Mouse (Mus musculus) brown adipose tissue, adult 24 weeks (tissue): Measurements from ENCODE around the gene Cyb561a3. TPM values are rescaled to one million over a fixed set of nuclear protein-coding genes. Genes with fewer than 3 reads are reported as not detected.

Experiments
- H3K27ac ChIP-seq: fragments of 200-500 bp; replicated peaks from 2 replicates; pipeline ENCODE4 v1.5.1; 2012; ENCODE audit warnings: low read depth, mild to moderate bottlenecking, low read length
- H3K4me1 ChIP-seq: fragments of 200-500 bp; 2 replicates; pipeline ENCODE4 v1.6.1; 2012; ENCODE audit warnings: low read length, mixed read lengths; ENCODE audit not compliant: control insufficient read depth, insufficient read depth, insufficient read length
- H3K4me3 ChIP-seq: fragments of 200-500 bp; 2 replicates; pipeline ENCODE4 v1.5.1; 2012; ENCODE audit warnings: low read depth, mild to moderate bottlenecking, low read length, moderate library complexity; ENCODE audit not compliant: insufficient read depth
- polyA plus RNA-seq: library from polyadenylated mRNA; stranded (reverse); fragments of >200 nt; gene quantifications from 2 replicates; pipeline ENCODE4 v1.2.4, GENCODE M21; 2012; ENCODE audit not compliant: missing spikeins, insufficient read depth, insufficient read length

Cyb561a3 gene
- polyA plus RNA-seq, 1 experiment: 7.2 TPM

DNA sequence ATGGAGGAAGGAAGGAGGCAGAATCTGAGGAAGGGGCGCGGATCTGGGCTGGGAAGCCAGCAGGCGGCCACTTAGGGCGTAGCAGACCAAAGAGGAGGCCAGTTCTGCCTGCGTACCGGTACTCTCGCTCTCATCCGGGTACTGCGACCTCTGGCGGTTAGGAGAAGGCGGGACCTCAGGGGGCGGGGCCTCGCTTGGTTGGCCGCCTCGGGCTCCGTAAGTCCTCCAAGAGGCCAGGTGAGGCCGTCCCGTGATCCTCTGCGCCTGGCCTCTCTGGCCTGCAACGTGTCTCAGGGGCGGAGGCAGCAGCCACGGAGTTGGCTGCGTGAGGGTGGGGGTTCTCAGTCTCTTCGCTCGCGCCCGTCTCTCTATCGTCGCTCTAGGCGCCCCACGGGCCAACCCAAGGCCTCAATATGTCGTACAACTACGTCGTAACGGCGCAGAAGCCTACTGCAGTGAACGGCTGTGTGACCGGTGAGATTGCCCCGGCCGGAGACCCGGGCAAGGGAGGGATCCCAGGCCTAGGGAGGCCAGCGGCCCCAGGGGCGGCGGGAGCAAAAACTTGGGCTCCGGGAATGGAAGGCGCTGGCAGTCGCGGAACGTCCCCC is 28.4 kb downstream of the Cyb561a3 start, which contains the start of the genes Ddb1 and Tkfc:
TSS of gene Ddb1 (plus strand) at position 35 of the 608 bp plus-strand sequence.
TSS of gene Tkfc (minus strand) at position 362 of the 608 bp plus-strand sequence.
- peak within 1 kb of the TSS; percentile 84 for H3K27ac ChIP-seq
- H3K4me3 ChIP-seq: peak within 1 kb of the TSS; percentile 96
- no peaks in the 10 kb centered on the region; the same call in 1 of the 2 replicates for H3K4me1 ChIP-seq

DNA sequence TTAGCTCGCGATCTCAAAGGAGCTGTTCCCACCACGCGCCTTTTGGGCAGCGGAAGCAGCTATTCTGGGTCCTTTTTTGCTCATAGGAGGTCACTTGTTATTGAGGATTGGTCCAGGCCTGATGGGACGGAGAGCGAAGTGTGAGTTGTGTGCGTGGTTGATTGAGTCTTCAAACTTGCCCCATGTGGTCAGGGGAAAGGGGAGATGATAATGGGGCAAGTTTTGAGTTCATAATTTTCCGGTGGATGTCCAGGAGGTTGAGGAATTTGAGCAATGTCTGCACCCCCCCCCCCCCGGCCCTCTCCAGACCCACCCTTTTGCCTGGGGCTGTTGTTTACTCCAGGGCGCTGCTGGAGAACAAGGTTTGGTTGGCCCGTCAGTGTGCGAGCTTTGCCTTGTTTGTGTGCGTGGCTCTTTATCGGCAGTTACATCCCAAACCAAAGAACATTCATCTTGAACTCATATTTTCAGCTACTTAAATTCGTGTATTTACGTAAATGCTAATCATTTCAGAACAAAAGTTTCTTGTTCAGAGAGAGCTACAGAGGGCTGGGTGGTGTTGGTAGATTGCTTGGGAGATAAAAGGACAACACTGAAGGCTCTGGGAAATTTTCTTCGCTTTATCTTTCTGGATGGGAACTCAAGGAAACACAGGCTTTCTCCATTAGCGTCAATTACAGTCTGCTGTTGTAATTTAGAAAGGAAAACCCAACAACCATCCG is 29.1 kb downstream of the Cyb561a3 start:
- Histone ChIP-seq H3K4me1 (no peaks in the 10 kb centered on the region; the same call in 1 of the 2 replicates), H3K4me3 (peak overlapping the region; percentile 96), H3K27ac (peak overlapping the region; percentile 75)

DNA sequence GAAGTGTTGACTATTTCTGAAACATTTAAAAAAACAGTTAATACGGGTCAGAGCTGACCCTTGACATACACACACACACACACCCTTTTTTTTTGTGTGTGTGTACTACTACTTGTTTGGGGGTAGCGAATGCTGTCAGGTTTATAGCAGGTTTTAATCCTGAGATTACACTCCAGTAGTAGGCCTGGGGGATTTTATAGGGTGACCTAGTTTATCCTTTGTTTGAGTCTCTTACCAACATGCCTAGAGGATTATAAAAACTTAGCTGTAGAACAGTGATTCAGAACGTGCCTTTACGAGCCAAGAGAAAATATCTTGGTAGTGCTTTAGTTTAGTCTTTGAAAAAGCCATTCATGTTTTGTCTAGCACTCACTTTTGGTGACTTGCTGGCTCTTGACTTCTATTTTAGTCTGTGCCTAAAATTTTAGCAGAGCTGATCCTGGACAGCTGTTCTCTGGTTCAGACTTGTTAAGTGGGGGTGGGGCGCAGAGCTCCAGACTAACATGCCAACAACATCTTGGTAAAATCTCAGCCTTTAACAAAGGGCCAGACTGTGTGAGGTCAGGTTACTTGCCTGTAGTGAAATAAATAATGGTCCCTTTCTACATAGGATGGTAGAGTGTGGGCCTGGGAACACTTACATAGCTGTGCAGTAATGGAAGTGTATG is 31.7 kb downstream of the Cyb561a3 start:
- Histone ChIP-seq H3K27ac (no peak overlapping the region), H3K4me3 (no peak overlapping the region), H3K4me1 (no peaks in the 10 kb centered on the region)

DNA sequence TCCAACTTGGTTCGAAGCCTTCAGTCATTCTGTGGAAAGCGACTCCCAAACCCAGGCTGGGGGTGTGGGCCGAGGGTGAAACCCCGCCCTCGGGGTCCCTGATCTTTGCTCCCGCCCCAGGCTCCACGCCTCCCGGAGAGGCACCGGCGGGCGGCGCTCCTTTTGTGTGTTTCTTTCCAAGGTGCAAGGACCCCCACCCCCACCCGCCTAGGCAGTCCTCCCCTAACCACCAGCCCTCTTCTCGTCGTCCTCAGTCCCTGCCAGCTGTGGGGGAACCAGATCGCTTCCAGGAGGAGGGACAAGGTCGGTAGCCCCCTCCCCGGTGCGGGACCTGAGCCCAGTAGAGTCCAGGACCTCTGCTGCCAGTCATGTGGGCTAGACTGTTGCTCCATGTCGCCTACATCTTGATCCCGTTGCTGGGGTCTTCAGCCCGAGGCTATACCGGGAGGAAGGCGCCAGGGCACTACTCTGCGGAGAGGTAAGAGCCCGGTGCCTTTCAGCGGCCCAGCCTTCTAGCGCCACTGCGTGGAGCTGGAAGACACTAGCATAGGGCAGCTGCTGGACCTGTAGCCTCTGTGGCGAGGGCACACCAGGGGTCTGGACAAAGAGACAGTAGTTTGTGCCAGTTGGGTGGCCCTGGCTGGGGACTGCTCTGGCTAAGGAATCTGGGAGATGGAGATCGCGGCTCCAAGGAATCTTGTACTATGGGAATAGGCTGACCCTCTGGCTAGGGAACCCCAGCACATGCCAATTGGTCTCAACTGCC is 57.3 kb downstream of the Cyb561a3 start, which contains the start of gene Vwce:
TSS of gene Vwce (plus strand) at position 108 of the 766 bp plus-strand sequence.
- no peaks in the 10 kb centered on the region for H3K4me1 ChIP-seq
- no peak within 1 kb of the TSS for H3K27ac ChIP-seq
- H3K4me3 ChIP-seq: peak within 1 kb of the TSS; percentile 57

DNA sequence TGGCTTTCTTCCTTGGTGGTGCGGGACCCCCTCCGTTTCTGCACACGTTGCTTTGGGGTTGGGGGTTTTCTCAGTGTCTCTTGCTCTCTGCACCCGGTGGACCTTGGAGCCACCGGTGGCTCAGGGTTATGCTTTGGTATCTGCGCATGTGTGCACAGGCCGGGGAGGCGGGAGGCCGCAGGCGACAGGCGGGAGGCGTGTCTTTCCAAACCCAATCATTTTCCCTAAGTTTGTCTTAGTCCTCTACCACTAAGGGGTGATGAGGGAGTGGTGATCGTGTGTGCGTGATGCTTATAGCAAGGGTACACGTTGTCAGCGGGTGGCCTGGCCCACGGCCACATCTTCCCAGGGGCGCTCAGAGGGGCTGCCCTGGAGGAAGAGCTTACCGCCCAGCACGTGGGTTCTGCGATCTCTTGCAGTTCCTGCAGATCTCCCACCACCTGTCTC is 57.9 kb downstream of the Cyb561a3 start:
- no peaks in the 10 kb centered on the region for H3K4me1 ChIP-seq
- H3K4me3 ChIP-seq: peak overlapping the region; percentile 57
- H3K27ac ChIP-seq: no peak overlapping the region

DNA sequence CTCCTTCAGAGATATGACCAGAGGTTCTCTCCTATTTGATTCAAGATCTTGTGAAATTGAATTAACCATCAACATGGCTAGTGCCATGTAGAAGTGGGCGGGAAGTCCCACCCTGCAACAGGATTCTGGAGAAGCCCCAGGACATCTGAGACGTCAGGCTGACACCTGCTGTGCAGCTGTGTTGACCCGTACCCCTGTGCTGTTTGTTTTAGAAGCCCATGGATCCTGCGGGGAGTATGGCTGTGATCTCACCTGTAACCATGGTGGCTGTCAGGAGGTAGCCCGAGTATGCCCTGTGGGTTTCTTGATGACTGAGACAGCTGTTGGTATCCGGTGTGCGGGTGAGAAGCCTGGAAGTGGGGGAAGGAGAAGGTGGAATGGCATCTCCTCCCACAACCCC is 60.9 kb downstream of the Cyb561a3 start:
- no peak overlapping the region for H3K4me3 ChIP-seq
- H3K4me1 ChIP-seq: no peaks in the 10 kb centered on the region
- H3K27ac ChIP-seq: no peak overlapping the region

DNA sequence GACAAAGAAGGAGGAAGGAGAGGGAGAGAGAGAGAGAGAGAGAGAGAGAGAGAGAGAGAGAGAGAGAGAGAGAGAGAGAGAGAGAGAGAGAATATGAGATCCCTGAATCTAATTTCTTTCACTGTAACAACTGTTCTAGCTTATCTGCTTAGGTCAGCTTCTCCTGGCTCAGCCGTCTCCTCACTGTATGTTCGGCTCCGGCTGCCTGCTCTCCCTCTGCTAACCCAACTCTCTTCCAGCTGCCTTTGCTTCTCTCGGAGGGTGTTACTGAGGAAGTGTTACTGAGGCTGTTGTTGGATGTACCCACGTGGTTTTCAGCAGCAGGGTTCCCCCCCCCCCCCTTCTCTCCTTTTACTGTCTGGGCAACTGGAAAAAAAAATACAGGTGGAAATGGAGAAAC is 63.1 kb downstream of the Cyb561a3 start:
- no peaks in the 10 kb centered on the region for H3K4me1 ChIP-seq
- no peak overlapping the region for H3K4me3 ChIP-seq
- H3K27ac ChIP-seq: no peak overlapping the region

DNA sequence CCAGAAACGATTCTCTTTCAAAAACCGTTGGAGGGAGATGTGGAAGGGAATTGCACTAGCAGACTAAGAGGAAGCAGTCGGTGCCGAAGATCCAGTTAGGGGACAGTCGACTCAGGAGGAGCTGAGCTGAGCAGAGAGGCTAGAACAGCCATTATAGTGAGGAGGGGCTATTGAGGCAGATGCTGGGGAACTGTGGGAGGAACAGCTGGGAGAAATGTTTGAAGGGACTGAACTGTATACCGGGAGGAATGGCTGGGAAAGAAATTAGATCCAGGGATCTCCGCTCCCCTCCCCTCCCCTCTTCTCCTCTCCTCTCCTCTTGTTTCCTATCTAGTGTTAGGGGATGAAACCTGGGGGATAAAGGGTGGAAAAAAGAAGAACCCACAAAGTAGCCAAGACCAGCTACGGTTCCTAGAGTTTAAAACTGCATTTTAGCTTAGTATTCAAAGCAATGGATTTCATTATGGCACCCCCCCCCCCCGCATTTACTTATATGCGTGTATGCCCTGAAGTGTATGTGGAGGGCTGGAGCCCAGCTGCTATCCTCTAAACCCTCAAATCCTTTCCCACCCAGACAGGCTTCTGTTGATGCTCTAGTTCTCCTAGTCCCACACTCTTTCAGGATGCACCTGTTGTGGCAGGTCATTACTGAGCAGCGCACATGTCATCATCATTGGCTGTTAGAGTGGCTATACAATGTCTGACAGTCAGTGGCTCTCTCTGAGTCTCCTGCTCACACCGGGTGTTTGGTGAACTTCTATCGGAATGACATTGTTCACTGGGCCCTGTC is 63.8 kb downstream of the Cyb561a3 start:
- H3K4me1 ChIP-seq: no peaks in the 10 kb centered on the region
- H3K27ac ChIP-seq: no peak overlapping the region
- no peak overlapping the region for H3K4me3 ChIP-seq

Other genes starting within 250 kb of the Cyb561a3 start
- gene Syt7, start 188.1 kb upstream of the Cyb561a3 start, polyA plus RNA-seq: 2.3 TPM in 2 replicates
- not detected in 2 replicates for gene Lrrc10b, start 119.7 kb upstream of the Cyb561a3 start, polyA plus RNA-seq
- not detected in 2 replicates for gene Ppp1r32, start 94.2 kb upstream of the Cyb561a3 start, polyA plus RNA-seq
- gene Cpsf7, start 51.9 kb upstream of the Cyb561a3 start, polyA plus RNA-seq: 18.5 and 18.6 TPM in 2 replicates
- gene Sdhaf2, start 51.0 kb upstream of the Cyb561a3 start, polyA plus RNA-seq: 57.1 and 65.5 TPM in 2 replicates
- 11.0 and 15.9 TPM in 2 replicates for gene Tmem216, start 20.9 kb upstream of the Cyb561a3 start, polyA plus RNA-seq
- gene Tmem138, start 190 bp downstream of the Cyb561a3 start, polyA plus RNA-seq: 5.0 and 6.6 TPM in 2 replicates
- gene Ddb1, start 28.2 kb downstream of the Cyb561a3 start, polyA plus RNA-seq: 89.1 and 92.5 TPM in 2 replicates
- 8.0 and 11.4 TPM in 2 replicates for gene Tkfc, start 28.5 kb downstream of the Cyb561a3 start, polyA plus RNA-seq
- gene Vwce, start 57.0 kb downstream of the Cyb561a3 start, polyA plus RNA-seq: not detected in 2 replicates
- gene Pga5, start 100.9 kb downstream of the Cyb561a3 start, polyA plus RNA-seq: not detected in 2 replicates
- 8.5 and 10.1 TPM in 2 replicates for gene Vps37c, start 111.6 kb downstream of the Cyb561a3 start, polyA plus RNA-seq
- not detected in 2 replicates for gene Cd5, start 161.8 kb downstream of the Cyb561a3 start, polyA plus RNA-seq